Mouse (Mus musculus) ES-Bruce4 (cell line): Measurements from ENCODE around the gene Gm21969. TPM values are rescaled to one million over a fixed set of nuclear protein-coding genes. Genes with fewer than 3 reads are reported as not detected.

Experiments
- H3K27ac ChIP-seq: 2 replicates; pipeline ENCODE4 v1.5.1; 2012; ENCODE audit warnings: low read length, inconsistent platforms; ENCODE audit not compliant: insufficient read depth
- H3K27me3 ChIP-seq: 2 replicates; pipeline ENCODE4 v1.6.1; 2012; ENCODE audit warnings: mild to moderate bottlenecking, low read length, inconsistent platforms; ENCODE audit not compliant: control insufficient read depth, poor library complexity, insufficient read depth, severe bottlenecking
- H3K36me3 ChIP-seq: 2 replicates; pipeline ENCODE4 v1.6.1; 2012; ENCODE audit warnings: inconsistent platforms, mild to moderate bottlenecking, low read length, moderate library complexity; ENCODE audit not compliant: control insufficient read depth, poor library complexity, insufficient read depth, severe bottlenecking
- H3K4me1 ChIP-seq: one replicate; pipeline ENCODE4 v1.8.1; 2011; ENCODE audit warnings: low read length; ENCODE audit not compliant: control insufficient read depth, insufficient read depth
- H3K4me3 ChIP-seq: 2 replicates; pipeline ENCODE4 v1.5.1; 2011; ENCODE audit warnings: low read depth, mild to moderate bottlenecking, low read length
- H3K9ac ChIP-seq: 2 replicates; pipeline ENCODE4 v1.6.1; 2012; ENCODE audit warnings: low read depth, mild to moderate bottlenecking, inconsistent platforms; ENCODE audit not compliant: poor library complexity, severe bottlenecking
- H3K9me3 ChIP-seq: replicated peaks from 2 replicates; pipeline ENCODE4 v1.6.1; 2012; ENCODE audit warnings: mild to moderate bottlenecking, low read length, inconsistent platforms; ENCODE audit not compliant: control insufficient read depth, poor library complexity, insufficient read depth, severe bottlenecking
- CTCF ChIP-seq: IDR thresholded peaks from one replicate; pipeline ENCODE4 v1.8.1; 2011; ENCODE audit warnings: low read depth, low read length
- EP300 ChIP-seq: IDR thresholded peaks from 2 replicates; pipeline ENCODE4 v1.6.1; 2011; ENCODE audit warnings: low read depth, low read length; ENCODE audit not compliant: insufficient read depth
- POLR2A ChIP-seq: IDR thresholded peaks from one replicate; pipeline ENCODE4 v1.8.1; 2011; ENCODE audit warnings: low read length; ENCODE audit not compliant: insufficient read depth
- polyA plus RNA-seq: library from polyadenylated mRNA; stranded (reverse); fragments of >200 nt; gene quantifications from 2 replicates; pipeline ENCODE4 v1.2.4, GENCODE M21; 2011; ENCODE audit warnings: low read depth; ENCODE audit not compliant: missing spikeins, insufficient read depth, insufficient read length

Gene Gm21969
- polyA plus RNA-seq, 1 experiment = not detected

- Histone ChIP-seq H3K9ac (0 out of 2 replicates have a peak overlapping the region, but pooled peaks have one; percentile 11), H3K36me3 (no peaks in the 10 kb centered on the region), H3K9me3 (no peaks in the 10 kb centered on the region)
Measured at GRCm38 (mm10) chr4:139610954-139611353, 8.0 kb downstream of the Gm21969 start.

DNA sequence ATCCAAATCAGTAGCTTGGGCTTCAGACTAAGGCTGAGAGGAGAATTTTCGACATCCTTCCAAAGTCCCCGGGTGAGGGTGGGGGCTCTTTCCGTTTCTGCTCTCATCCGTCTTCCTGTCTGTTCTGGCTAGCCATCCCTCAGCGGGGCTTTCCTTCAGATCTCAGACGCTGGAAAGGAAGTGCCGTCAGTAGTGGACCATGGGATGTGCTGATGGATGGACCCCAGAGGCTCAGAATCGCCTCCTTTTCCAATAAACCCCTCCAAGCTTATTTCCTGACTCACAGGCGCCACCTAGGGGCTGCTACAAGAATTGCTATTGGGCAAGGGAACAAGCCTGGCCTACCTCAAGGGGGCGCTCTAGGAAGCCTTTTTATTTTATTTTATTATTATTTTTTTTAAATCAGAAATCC lies 8.6 kb downstream of the Gm21969 start:
- Histone ChIP-seq H3K9ac (no peak overlapping the region), H3K36me3 (no peaks in the 10 kb centered on the region), H3K4me3 (no peak overlapping the region), H3K27me3 (no peaks in the 10 kb centered on the region), H3K9me3 (no peaks in the 10 kb centered on the region), H3K4me1 (peaks cover 3% of the 10 kb centered on the region), H3K27ac (no peak overlapping the region)
- TF ChIP-seq POLR2A (no peak), CTCF (peak; percentile 92)

More at GRCm38 (mm10) chr4:139610954-139611353, 8.0 kb downstream of the Gm21969 start:
- no peak overlapping the region for H3K27ac ChIP-seq
- H3K4me3 ChIP-seq = no peak overlapping the region
- H3K27me3 ChIP-seq = no peaks in the 10 kb centered on the region
- TF ChIP-seq POLR2A = no peak
- no peak for TF ChIP-seq CTCF
- TF ChIP-seq EP300 = no peak
- peaks cover 3% of the 10 kb centered on the region for H3K4me1 ChIP-seq

- H3K4me3 ChIP-seq = peak overlapping the region; percentile 78
- H3K27me3 ChIP-seq = no peaks in the 10 kb centered on the region
- H3K27ac ChIP-seq = no peak overlapping the region
- no peak overlapping the region for H3K9ac ChIP-seq
- peaks cover 4% of the 10 kb centered on the region for H3K4me1 ChIP-seq
- no peaks in the 10 kb centered on the region for H3K36me3 ChIP-seq
- no peak for TF ChIP-seq EP300
- TF ChIP-seq CTCF = peak; percentile 26
- H3K9me3 ChIP-seq = no peaks in the 10 kb centered on the region
Measured at GRCm38 (mm10) chr4:139614524-139615260, 11.7 kb downstream of the Gm21969 start.

GRCm38 (mm10) chr4:139616276-139617000 lies 13.5 kb downstream of the Gm21969 start:
- peak overlapping the region; percentile 78 for H3K4me3 ChIP-seq
- peak overlapping the region; percentile 56 for H3K9ac ChIP-seq
- H3K36me3 ChIP-seq = no peaks in the 10 kb centered on the region
- H3K9me3 ChIP-seq = no peaks in the 10 kb centered on the region
- H3K27me3 ChIP-seq = no peaks in the 10 kb centered on the region
- TF ChIP-seq CTCF (no peak), POLR2A (peak; percentile 17), EP300 (0 out of 2 replicates have a peak, but pooled peaks have one; percentile 1)
- peak overlapping the region; percentile 28 for H3K27ac ChIP-seq
- peaks cover 1% of the 10 kb centered on the region for H3K4me1 ChIP-seq

DNA sequence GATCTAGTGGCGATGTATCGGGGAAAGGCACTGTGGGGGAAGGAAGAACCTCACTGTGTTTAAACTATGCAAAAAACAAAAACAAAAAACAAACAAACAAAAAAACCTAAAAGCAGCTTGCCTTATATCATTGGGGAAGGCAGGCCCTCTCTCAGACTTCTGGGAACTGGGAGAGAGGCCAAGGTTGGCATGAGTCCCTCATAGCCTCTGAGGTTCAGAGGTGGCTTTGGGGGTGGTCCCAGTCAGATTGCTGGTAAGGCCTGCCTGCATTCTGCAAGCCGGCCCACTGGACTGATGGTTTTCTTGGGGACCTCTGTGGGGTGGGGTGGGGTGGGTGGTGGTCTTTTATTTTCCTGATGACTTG lies 14.0 kb downstream of the Gm21969 start:
- H3K27ac ChIP-seq = 0 out of 2 replicates have a peak overlapping the region, but pooled peaks have one; percentile 28
- no peaks in the 10 kb centered on the region for H3K9me3 ChIP-seq
- peak overlapping the region; percentile 15; the same call in 1 of the 2 replicates for H3K4me3 ChIP-seq
- H3K27me3 ChIP-seq = no peaks in the 10 kb centered on the region
- no peak for TF ChIP-seq EP300
- H3K9ac ChIP-seq = peak overlapping the region; percentile 29; the same call in 1 of the 2 replicates
- peaks cover 1% of the 10 kb centered on the region for H3K4me1 ChIP-seq
- H3K36me3 ChIP-seq = no peaks in the 10 kb centered on the region

GRCm38 (mm10) chr4:139619765-139620164 lies 16.8 kb downstream of the Gm21969 start:
- TF ChIP-seq EP300 = no peak
- TF ChIP-seq CTCF = no peak
- no peak for TF ChIP-seq POLR2A
- H3K9ac ChIP-seq = no peak overlapping the region
- no peaks in the 10 kb centered on the region for H3K9me3 ChIP-seq
- no peaks in the 10 kb centered on the region for H3K27me3 ChIP-seq
- no peaks in the 10 kb centered on the region for H3K36me3 ChIP-seq
- peaks cover 6% of the 10 kb centered on the region for H3K4me1 ChIP-seq
- H3K4me3 ChIP-seq = no peak overlapping the region
- no peak overlapping the region for H3K27ac ChIP-seq
